Mouse (Mus musculus): ENCODE data around the gene Prkce. TPM values are rescaled to one million over a fixed set of nuclear protein-coding genes. Genes with fewer than 3 reads are reported as not detected.

Gene Prkce
- total RNA-seq (2021): 100 to 1,000 TPM; 276 to 292 TPM

DNA sequence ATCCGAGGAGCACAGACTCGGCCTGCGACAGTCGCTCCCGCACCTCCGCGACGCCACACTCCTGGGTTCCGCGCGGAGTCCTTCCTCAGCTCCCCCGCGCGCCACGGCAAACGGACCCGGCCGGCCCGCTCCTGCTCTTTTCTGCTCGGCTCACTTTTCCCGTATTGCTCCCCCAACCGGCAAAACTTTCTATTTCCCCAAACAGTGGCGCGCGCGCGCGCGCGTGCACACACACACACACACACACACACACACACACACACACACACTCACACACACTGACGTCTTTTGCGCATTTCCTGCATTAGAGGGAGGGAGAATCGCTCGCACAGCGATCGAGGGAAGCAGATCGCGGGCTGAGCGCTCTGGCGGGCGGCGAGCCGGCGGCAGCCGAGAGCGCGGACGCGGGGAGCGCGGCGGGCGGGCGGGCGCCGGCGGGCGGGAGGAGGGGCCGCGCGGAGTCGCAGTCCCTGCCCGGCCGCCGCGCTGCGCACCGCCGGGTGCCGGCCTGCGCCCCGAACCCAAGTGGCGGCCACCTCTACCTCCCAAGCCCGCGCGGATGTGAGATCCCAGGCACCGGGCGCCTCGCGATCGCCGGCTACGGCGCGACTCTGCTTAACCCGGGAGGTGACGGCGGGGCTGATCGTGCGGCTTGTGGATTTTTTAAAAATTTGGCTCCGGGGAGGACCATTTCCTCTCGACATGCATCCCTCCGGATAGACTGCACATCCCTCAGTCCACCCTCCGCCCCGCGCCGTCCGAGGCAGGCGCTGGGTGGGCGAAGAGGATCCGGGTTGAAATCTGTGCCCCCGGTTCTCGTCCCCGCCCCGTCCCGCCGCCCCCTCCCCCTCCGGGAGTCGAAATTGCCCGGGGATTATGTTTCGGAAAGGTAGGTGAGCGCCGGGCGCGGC lies at the start of gene Prkce:
Prkce (plus strand) TSS at position 466 of the 911 bp plus-strand sequence.
- peak; percentile 80 to 83 for DNase-seq (ENCODE audit: low spot score in 2 of 2)
- intact Hi-C loops (cut with DNase I): loop anchor here (5.0 kb wide), 3 partner anchors 50 to 125 kb away; no protein-coding TSS in a partner anchor

DNA sequence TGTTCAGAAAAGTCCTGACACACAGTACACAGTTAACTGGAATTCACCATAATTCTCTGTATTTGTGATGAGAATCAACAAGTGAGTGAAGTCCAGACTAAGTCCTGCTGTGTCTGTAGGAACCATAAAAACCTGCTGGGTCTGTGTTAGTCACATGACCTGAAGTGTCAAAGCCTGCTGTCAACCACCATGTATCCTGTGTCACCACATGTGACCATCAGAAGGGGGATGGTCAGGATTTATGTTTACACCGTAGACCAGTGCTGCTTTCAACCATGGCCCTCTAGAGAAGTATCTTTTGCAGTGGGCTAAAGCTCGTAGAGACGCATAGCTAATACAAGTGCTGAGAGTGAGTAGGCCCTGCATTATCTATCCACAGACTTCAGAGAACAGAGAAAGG lies 44.4 kb upstream of the Prkce start:
- no peak for DNase-seq (ENCODE audit: low spot score in 2 of 2)
- intact Hi-C loops (cut with DNase I): no loop called here

DNA sequence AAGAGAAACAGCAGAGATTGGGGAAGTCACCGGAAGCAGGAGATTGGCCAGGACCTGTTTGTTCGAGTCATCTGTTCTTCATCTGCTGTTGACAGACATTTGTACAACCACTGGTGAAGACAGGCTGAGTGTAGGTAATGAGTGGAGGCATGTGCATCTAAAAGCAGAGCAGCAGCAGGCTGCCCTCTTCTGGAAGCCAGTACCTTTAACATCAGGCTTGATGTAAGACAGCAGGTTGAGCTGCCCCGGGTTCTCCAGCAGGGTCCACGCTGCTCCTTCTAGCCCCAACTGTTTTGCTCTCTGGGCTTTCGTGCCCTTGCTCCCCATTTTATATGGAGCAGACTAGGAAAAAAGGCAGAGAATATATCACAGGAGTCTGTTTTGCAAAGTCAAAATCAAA lies 41.7 kb upstream of the Prkce start:
- intact Hi-C loops (cut with DNase I): no loop called here
- no peak for DNase-seq (ENCODE audit: low spot score in 2 of 2)

DNA sequence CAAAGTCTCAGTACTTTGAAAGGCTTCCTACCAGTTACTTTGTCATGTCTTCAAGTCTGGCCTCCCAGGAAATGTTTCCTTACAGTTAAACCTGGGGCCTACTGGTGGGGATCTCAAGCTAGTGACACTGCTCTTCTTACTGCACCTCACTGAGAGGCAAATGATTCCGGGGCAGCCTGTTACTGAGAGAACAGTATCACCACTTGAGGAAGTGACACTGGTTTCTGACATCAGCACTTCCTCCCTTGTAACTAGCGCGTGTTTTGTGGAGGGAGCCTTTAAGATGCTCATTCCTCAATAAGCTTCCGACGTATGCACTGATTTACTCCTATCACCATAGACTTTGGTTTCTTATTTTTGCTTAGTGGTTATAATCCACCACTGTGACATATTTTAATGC lies 39.4 kb upstream of the Prkce start:
- intact Hi-C loops (cut with DNase I): no loop called here
- DNase-seq (ENCODE audit: low spot score in 2 of 2): no peak

DNA sequence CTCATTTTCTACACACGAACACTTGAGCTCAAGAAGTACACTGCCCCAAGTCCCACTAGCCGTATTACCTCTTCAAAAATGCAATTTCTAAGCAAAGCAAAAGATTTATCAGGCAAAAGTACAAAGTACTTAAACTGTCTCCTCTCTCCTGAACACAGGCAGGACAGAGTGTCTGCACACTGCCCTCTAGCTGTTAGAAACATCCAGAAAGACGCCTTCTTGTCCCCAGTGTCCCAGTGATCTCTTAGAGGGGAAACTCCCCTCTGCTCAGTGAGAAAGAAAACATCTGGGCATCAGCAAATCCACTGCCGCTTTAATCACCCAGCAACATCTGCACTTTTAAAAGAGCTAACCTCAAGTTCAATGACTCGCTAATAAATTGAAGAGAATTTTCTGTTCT lies 35.1 kb upstream of the Prkce start:
- DNase-seq (ENCODE audit: low spot score in 2 of 2): no peak
- intact Hi-C loops (cut with DNase I): no loop called here

DNA sequence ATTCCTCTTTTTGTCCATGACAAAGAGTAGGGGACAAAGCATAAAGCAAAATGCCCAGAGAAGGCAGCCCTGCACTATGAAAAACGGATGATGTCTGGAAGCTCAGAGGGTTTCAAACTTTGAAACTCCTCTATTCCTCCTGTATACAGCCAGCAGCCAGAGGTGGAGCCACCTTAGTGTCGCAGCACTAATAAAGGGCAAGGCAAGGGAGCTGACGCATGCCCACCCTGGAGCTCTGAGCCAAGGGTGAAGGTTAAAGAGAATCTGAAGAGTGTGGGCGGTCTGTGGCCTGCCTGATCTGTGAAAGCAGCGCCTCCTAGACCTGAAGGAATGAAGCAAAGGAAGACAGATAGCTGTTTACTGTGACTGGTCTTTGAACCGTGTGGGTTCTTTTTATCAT lies 33.1 kb upstream of the Prkce start:
- intact Hi-C loops (cut with DNase I): no loop called here
- DNase-seq (ENCODE audit: low spot score in 2 of 2): no peak

DNA sequence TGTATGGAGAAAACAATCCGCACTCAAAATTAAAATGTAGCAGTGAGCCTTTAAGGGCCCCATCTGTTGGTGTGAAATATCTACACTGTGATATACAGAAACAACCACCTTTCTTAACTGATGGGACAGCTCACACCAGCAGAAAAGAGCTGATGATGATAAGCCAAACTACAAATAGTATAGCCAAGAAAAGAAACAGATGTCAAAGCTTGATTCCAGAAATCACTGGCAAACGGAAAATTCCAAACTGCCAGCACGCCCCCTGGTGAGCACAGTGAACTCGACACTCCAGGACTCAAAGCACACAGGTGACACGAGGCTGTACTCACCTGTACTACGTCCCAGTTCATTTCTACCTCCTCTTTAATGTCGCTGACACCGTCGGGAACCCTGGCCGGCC lies 31.8 kb upstream of the Prkce start:
- DNase-seq (ENCODE audit: low spot score in 2 of 2): peak in 1 of 2 experiments; percentile 7
- intact Hi-C loops (cut with DNase I): no loop called here

DNA sequence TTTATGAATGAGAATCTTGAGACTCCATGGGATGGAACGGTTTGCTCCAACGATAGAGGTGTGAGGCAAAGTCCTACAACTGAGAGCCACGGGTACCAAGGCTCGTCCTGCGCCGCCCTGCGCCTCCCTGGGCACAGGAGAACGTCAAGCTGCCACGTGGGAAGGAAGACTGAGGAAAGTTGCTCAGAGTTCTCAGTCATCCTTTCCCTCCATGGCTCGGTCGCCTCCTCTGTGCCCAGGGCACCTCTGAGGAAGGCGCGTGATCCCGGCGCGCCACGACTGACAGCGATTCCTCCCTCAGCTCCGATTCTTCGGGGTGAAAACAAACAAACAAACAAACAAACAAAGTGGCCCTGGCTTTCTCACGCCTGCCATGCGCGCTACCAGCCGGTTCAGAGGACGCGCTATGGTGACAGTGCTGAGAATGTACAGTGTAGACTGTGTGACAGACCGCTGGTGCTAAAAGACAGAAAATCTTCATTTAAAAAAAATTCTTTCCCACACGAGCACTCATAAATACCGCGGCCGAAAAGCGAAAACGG lies 23.0 kb upstream of the Prkce start:
- peak in 1 of 2 experiments; percentile 17 for DNase-seq (ENCODE audit: low spot score in 2 of 2)
- intact Hi-C loops (cut with DNase I): no loop called here

DNA sequence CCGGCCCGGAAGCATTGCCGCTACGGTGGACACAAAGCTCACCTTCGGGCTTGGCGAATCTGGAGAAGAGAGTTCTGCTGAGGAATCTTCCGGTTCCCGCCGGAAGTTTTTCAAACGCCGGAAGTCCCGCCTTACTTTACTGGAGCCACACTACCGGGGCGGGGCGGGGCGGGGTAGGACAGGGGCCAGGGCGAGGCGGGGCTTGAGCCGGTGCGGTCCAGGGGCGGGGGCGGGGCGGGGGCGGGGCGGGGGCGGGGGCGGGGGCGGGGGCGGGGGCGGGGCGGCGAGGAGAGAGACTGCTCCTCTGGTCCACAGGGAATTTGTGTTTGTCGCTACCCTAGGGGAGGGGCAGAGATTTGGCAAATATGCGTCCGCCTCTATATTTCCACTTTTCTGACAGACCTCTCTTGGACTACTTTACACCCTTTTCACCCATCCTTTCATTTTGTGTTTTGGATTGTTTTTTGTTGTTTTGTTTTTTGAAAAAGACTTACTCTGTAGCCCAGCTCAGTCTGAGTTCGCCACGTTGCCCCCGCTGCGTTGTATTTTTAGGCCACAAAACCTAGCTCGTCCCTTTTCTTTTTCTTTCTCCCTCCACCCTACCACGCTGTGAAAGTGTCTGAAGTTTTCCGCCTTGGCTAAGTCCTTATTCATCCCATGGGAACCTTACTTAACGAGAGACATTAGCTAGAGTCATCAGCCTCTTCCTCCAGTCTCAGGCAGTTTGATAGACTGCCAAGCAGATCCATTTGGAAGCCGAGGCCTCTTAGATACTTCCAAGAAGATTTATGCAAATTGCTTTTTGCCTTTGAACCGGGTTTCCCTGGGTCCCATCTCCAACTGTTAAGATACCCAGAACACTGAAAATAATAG lies 22.3 kb upstream of the Prkce start, which contains the start of gene Srbd1:
Srbd1 (minus strand) TSS at position 97 of the 873 bp plus-strand sequence.
- intact Hi-C loops (cut with DNase I): no loop called here
- peak; percentile 90 for DNase-seq (ENCODE audit: low spot score in 2 of 2)

DNA sequence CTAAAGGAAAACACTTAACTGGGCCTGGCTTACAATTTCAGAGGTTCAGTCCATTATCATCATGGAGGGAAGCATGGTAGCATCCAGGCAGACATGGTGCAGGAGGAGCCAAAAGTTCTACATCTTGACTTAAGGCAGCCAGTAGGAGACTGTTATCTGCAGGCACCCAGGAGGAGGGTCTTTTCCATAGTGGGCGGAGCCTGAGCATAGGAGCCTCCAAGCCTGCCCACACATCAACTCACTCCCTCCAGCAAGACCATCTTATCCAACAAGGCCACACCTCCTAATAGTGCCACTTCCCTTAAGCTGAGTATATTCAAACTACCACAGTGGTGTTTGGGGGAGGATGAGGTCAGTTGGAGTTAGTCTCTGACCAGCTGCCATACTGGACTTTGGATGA lies 17.9 kb upstream of the Prkce start:
- intact Hi-C loops (cut with DNase I): no loop called here
- DNase-seq (ENCODE audit: low spot score in 2 of 2): no peak

DNA sequence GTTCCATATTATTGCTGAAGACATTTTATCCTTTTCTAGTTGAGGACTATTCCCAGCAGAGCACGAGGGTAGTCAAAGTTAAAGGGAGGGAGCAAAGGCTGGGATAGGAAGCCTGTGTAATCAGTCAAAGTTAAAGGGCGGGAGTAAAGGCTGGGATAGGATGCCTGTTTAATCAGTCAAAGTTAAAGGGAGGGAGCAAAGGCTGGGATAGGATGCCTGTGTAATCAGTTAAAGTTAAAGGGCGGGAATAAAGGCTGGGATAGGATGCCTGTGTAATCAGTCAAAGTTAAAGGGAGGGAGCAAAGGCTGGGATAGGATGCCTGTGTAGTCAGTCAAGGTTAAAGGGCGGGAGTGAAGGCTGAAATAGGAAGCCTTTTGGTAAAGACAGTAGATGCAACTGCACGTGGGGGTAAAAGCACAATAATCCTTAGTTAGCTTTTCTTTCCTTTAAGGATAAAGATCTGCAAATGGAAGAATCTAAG lies 16.7 kb upstream of the Prkce start:
- intact Hi-C loops (cut with DNase I): no loop called here
- DNase-seq (ENCODE audit: low spot score in 2 of 2): peak; percentile 56 to 57

DNA sequence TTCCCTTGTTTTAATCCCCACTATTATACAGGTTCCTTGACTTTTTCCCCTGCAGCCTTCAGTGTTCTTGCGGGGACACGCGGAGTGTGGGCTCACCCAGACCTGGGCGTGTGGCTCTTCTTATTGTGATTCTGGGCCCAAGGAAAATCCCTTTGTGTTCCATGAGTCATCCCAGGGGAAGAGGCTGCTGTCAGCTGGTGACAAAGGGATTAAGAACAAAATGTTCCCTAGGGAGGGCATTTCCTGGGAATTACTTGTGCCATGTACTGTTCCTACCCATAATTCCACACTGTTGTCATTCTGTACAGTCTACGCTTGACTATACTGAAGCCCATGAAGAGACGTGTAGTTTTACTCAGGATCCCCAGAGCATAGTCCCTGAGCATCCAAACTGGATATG lies 10.6 kb upstream of the Prkce start:
- no peak for DNase-seq (ENCODE audit: low spot score in 2 of 2)
- intact Hi-C loops (cut with DNase I): no loop called here

DNA sequence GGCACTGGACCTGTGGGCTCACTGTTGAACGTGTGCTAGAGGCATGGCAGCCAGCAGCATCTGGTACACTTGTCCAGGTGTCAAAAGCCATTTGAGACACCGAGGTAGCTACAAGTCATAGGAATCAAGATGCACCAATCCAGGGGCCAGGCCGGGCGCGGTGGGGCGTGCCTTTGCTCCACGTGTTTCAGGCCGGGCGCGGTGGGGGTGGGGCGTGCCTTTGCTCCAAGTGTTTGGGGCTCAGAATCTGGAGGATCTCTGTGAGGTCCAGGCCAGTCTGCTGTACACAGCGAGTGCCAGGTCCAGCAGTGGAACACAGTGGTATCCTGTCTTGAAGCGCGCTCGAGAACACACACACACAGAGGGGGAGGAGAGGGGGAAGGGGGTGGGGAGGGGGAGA lies 4.9 kb upstream of the Prkce start:
- intact Hi-C loops (cut with DNase I): loop anchor here (1.0 to 5.0 kb wide), 2 partner anchors 282 to 745 kb away; no protein-coding TSS in a partner anchor

DNA sequence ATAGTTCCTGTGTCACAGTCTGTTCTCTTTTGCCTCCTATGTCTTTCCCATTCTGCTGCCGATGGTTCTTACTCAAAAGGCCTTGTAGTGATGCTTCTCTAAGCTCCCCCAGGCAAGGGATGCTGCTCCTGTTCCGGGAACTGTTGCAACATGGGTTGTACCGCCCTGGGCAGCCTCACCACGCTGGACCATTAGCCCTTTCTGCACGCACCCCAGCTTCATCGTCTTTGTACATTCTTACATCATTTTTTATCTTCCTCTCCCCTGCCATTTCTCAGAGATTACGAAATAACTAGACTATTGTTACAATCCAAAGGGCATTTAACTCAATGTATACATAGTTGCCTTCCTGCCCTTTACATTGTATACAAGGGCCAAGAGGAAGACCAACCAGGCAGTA lies 3.2 kb upstream of the Prkce start:
- intact Hi-C loops (cut with DNase I): loop anchor here (5.0 kb wide), 1 partner anchor 743 kb away; no protein-coding TSS in a partner anchor
- DNase-seq (ENCODE audit: low spot score in 2 of 2): no peak

More for the DNA sequence above, 4.9 kb upstream of the Prkce start:
- DNase-seq (ENCODE audit: low spot score in 2 of 2): no peak

DNA sequence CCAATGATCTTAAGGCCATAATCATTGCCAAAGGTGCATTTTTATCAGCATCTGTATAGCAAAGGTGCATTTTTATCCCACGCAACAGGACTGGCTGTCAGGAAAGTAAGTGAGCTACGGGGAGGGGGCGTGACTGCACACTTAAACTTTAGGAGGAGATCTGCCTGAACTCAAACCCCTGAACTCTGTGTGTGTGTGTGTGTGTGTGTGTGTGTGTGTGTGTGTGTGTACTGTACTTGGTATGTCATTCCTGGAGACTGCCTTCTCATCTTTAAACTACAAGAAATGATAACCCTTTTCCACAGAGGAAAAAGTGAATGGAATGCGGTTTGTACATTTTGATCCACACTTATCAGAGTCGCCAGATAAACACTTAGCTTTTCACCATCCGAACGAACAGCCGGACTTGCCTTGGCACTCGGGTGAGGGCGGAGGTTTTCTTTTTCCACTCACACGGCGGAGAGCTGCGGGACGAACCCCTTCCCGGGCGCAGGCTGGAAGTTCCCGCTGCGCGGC lies 1.5 kb upstream of the Prkce start:
- DNase-seq (ENCODE audit: low spot score in 2 of 2): no peak
- intact Hi-C loops (cut with DNase I): loop anchor here (5.0 kb wide), 3 partner anchors 51 to 126 kb away; no protein-coding TSS in a partner anchor

DNA sequence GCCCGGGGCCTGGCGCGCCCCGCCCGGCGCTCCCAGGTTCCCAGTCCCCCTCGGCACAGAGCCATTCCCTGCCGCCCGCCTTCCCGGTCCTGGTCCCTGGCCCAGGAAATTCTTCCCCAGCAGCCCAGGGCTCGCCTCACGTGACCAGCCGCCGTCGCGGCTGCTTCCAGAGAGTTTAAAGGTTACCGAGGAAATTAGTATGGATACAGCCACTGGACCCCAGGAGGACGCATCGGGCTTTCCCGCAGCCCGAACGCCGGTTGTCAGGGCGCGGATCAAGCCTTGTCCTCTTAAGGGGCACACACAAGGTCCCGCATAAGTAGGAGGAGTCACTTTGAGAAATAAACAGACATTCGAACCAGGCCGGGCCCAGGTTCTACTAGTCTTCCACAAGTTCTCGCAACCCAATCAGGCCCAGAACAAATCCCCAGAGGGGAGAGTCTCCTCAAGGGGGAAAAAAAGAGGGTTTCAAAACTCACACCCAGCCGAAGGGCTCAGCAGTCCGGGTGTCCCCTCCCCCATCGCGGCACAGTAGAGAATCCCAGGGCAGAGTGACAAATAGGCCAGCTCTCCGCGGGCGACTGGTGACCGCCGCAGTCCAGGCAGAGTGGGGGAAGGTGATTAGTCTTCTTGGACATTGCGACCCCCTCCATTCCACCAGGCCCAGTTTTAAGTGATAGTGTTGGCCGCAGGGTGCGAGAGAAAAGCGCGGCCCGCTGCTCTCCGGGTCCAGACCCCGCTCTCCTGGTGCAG lies 842 bp upstream of the Prkce start:
- intact Hi-C loops (cut with DNase I): loop anchor here (5.0 kb wide), 3 partner anchors 51 to 126 kb away; no protein-coding TSS in a partner anchor
- DNase-seq (ENCODE audit: low spot score in 2 of 2): peak; percentile 67 to 68

DNA sequence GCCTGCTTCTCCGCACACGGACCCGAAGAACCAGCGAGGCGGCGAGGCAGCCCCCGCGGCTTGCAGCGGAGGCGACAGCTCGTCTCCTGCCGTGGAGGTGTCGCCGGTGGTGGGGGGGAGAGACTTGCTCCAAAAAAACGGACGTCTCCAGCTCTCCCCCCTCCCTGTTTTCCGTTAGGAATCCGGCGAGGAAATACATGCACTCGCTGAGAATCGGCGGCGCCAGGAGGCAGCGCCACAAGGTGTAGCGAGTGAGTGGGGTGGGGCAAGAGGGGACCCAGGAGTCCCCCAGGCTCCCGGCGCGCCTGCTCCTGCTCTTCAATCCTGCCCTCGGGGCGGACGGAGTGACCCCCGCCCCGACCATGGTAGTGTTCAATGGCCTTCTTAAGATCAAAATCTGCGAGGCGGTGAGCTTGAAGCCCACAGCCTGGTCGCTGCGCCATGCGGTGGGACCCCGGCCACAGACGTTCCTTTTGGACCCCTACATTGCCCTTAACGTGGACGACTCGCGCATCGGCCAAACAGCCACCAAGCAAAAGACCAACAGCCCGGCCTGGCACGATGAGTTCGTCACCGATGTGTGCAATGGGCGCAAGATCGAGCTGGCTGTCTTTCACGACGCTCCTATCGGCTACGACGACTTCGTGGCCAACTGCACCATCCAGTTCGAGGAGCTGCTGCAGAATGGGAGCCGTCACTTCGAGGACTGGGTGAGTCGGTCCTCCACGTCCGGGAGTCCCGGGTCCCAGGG lies 821 bp downstream of the Prkce start:
- peak; percentile 66 to 73 for DNase-seq (ENCODE audit: low spot score in 2 of 2)
- intact Hi-C loops (cut with DNase I): loop anchor here (5.0 kb wide), 3 partner anchors 49 to 124 kb away; no protein-coding TSS in a partner anchor

DNA sequence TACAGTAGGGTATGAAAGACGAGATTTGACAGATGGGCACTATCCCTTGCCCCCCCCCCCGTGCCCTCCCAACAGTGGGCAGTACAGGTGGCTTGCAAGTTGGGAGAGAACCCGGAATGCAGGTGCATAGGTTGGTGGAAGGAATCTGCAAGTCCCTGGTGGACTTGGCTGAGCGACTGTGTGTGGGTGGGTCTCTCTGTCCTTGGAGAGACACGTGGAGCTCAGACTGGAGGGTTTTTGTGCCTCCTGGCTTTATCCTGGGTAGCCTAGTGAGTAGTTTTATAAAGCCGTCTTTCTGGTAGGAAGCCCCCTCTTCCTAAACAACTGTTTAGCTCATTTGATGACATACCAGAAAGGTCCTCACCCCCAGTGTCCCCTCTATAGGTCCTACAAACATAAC lies 1.5 kb downstream of the Prkce start:
- DNase-seq (ENCODE audit: low spot score in 2 of 2): peak; percentile 34 to 51
- intact Hi-C loops (cut with DNase I): loop anchor here (5.0 kb wide), 3 partner anchors 48 to 123 kb away; no protein-coding TSS in a partner anchor

Measured in left cerebral cortex, postnatal 36 days (tissue).